Mouse (Mus musculus) MEL-GATA-1-ER (cell line): ENCODE measurements at regions not wholly inside any gene's neighbourhood (a gene's known extent, or its start where the extent isn't known, plus 50 kb on each side); places are given as distances from the start of the nearest gene placed in this dataset.

Source experiments
- DNase-seq: peaks from one replicate; pipeline ENCODE4 v3.0.0-alpha.2; 2012; ENCODE audit warnings: low read depth; ENCODE audit errors: extremely low read depth

DNA sequence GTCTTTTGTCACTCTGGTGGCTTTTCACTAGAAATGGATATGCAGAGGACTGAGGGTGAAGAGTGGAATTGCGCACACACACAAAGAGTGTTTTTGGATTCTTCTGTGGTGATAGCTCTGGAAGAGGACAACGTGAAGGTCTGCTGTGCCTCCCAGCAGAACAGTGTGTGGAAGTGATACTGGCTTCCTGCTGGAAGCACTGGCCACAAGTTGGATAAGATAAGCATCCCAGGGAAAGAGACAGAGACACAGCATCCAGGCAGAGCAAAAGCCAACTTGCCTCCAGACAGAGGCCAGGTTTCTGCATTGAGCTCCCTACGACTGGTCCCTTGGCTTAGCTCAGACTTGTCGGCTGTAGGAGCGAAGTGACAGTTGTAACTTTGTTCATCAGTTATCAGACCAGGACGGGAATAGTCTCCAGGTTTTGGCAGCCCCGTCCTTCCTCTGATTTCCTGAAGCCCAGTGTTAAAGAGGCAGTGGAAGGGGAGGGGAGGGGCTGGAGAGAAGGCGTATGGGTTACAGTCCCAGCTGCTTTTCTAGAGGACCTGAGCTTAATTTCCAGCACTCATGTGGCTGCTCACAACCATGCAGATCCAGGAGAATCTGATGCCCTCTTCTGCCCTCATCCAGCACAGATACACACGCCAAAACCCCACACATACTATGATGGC is 89.2 kb downstream of the Tmem170b start:
- DNase-seq = no peak

DNA sequence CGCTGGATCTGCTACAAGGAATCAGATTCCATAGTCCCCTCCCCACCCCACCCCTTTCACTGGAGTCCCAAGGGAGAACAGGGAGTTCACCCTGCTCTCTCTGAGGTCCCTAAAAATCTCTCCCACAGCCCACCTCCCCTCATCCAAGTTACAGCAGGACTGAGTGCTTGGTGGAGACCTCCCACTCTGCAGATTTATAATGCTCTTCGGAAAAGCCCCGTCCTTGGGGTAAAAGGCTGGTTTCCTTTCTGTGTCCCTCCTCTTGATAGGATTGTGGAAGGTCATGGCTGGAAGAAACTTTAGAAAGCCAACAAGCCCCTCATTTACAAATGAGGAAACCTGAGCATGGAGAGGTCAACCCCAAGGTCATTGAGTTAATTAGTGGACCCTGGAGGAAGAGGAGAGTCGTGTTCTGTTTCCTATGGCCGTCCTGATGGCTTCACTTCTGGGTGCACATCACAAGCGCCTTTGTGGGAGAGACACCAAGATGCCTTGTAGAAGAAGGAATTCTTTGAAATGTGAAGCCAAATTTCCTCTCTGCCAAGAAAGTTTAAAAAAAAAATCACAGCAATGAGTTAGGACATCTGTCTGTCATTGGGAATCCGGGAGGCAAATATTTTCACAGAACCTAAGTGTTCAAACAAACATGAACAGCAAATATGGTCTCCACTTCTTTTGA is 91.2 kb downstream of the Tmem170b start:
- DNase-seq = no peak

DNA sequence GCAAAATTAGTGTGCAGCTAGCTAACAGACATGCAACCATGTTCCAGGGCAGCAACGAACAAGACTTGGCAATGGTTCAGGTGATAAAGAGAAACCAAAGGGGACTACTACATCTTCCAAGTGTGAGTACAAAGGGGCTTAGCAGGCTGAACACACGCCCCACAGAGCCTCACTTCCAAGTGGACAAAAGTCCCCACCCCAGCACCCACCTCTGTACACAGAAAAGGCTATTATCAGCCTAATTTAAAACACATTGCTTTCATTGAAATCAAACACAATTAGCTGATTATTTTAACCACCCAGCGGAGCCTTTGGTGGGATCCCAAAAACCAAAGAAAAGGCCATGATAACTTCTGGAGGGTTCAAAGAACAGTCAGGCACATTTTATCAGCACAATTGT is 95.6 kb downstream of the Tmem170b start:
- no peak for DNase-seq

DNA sequence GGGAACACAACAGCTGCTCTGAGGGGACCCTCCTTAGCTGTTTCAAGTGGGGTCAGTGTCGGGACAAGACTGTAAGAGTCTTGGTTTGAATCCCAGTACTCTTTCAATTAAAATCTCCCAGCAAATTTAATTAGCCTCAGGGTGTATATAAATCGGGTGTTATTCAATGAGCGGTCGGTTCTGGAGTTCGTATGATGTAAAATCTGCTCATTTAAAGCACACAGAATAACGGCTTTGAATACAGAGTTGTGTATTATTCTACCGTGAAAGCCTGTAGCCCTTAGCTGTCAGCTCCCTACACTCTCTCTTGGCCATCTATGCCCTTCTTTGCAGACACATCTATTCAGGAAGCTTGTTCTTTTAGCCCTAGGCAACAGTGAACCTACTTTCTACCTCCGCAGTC is 96.1 kb downstream of the Tmem170b start:
- no peak for DNase-seq

DNA sequence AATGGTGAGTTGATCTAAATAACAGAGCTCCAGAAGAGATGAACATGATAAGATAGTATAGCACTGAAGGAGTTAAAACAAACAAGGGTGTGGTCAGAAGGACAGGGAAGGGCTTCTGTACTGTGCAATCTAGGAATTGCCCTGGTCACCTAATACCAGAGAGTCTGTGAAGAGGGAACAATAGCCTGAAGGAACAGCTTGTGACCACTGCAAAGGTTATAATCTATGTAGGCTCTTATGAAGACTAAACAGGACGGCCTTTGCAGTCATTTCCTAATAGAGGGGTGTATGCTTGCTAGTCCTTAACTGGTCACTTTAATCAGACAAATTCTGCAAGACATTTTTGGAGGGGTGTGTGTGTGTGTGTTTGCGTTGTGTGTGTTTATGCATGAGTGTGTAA is 97.5 kb downstream of the Tmem170b start:
- no peak for DNase-seq

DNA sequence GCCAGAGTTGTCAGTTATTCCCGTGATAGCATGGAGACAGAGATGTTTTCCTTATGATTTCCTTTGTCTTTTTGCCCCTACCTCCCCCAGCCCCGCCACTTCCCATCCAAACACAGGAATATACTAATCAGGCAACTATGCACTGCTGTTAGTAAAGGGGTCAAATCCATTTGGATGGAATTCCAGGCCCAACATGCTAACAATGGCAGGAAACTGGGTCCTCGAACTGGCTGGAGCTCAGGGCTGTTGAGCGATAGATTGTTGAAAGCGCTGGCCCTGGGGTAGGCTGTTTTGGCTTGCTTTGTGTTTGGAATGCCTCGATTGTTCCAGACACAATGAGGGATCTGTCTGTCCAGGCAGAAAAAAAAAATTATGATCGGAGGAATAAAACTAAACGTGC is 97.9 kb downstream of the Tmem170b start:
- no peak for DNase-seq

DNA sequence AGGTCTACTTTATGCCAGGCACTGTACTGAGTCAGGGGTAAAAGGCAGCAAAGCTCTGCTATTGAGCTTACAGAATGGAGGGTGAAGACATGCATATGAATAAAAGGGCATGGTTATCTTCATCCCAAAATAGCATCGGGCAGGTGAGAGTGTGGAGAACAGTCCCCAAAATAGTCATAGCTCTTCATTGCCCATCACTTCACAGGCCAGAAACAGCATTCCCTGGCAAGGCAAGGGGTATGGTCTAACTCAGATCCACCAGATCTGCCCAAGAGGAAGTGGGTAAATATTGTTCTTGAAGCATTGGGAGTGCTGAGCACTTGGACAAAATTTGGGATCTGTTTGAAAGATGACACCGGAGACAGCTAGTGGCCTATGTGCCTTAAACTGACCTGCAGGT is 99.1 kb downstream of the Tmem170b start:
- no peak for DNase-seq

DNA sequence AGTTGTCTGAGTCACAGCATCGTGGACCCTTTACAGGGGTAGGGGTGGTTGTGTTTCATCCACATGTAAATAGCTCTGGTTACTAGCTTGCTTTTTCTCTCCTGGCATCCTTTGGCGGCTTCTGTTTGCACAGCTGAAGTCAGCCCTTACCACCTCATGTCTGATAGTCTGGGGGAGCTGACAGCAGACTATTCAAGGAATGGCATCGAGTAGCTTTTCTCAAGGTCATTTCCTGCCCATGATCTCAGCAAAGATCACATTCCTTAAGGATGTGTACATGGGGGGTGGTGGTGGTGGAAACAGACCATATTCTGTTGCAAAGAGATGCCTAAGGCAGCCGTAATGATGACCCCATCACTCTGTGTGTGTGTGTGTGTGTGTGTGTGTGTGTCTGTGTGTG is 99.9 kb downstream of the Tmem170b start:
- DNase-seq = no peak

DNA sequence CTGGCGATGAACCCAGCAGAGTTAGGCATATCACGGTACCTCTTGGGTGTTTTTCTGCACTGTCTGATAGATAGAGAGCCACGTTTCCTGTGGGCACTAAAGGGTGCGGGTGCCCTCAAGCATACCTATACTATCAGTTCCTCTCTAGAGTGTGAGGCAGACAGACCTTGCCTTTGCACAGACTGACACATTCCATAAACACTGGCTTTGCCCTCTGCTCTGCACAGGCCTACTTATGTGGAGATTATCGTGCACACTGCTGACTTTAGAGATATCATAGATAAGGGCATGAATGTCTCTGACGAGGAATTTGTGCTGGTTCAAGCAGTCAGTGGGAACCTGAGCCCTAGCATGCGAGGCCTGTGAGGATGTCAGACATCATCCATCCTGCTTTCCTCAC is 102.1 kb downstream of the Tmem170b start:
- DNase-seq = no peak

DNA sequence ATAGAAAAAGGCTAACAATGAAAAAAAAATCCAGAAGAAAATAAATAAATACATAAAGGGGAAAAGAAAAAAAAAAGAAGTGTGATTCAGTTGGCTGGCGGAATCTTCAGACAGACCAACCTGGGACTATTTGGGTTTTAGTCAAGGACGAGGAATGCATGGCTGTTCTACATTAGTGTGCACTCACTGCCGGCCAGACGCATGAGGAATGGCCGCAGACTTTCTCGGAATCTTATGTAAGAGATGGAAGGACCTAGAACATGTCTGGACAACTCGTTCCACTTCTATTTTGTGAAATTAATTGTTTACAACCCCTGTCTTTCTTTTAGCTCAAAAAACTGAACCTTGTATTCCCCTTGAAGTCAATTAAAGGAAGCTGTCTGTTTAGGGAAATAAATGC is 103.4 kb downstream of the Tmem170b start:
- DNase-seq = no peak

DNA sequence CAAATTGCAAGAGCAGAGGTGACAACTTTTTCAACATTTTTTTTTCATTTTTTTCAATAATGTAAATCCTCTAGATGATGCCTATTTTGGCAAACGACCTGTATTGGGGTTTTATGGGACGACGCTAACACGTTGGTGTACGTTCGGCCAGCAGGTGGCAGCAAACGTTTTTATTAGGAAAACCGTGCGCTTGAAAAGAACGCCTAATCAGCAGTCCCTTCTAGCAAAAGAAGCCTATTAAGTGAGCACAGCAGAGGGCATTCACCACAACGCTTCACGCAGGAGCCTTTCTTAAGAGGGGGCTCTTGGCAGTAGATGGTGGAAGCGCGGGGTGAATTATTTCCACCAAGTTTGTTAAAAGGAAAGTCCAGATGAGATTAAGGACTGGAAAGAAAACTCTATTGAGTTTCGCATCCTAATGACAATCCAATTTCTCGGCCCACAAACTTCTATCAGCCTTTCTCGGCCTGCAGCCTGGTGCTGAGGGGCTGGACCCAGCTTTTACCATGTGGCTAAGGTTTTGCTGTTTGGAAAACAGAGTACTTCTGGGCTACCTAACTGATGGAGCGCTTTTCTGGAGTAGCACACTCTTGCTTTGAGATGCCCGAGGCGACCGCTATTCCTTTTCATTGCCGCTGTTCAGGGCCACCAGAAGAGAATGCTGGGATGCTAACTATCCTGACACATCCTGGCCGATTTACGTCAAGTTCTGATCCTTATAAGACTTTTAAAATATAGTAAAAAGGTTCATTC is 103.9 kb downstream of the Tmem170b start:
- peak; percentile 34 for DNase-seq

DNA sequence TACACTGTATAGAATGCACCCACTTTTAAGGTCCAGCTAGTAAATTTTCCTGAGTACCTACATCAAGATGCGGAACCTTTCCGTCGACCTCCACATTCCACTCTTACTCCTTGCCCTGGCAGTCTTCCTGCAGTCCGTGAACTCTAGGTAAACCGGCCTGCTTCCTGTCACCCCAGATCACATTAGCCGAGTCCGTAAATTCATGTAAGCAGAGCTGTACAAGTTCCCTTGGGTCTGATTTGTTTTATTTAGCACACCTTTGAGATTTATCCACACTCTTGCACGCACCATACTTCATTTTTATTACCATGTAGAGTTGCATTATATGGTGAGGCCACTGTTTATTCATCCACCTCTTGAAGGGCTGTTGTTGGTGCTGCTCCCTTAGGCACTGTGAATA is 106.9 kb downstream of the Tmem170b start:
- DNase-seq = no peak
